Mouse (Mus musculus): ENCODE measurements around the gene Cabp1. TPM values are rescaled to one million over a fixed set of nuclear protein-coding genes. Genes with fewer than 3 reads are reported as not detected.

The Cabp1 gene
- polyA plus RNA-seq, 1 experiment, result 0.72 TPM

DNA sequence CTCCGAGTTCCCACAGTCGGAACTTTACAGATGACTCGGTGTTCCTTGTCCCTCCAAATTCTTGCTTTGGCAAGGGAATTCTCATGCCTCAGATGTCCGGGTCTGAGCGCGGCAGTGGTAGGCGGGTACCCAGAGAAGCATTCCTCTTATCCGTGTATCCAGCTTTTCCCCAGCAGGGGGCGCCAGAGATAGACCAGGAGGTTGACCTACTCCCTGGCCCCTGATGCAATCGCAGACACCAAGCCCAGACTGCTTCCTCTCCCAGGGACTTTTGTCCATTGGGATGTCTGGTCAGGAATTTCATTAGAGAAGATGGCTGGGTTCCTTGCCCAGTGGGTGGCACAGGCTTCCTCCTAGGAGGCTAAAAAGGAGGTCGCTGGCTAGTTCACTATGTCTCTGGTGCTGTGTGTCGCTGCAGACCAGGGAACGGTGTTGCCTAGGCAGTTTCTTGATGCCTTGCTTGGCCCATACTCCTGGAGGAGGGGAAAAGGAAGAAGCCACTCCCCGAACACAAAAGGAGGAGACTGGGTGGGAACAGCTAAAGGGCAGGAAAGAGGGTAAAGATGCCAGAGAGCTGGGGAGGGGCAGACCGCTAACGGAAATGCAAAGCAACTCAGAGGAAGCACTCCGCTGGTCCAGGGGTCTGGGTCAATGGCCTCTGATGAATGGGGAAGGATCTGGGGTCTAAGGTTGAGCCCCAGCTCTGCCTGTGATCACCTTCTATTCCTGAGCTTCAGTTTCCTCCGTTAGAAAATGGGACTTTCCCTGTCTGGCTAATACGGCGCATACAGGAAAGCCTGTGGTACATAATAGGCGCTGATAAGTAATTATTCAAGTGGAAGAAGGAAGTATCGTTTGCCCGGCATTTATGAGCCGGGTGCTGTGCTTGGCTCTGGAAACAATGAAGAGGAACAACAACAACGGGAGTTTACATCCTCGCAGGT is 6.7 kb downstream of the Cabp1 start:
- Histone ChIP-seq H3K4me1 (ENCODE audit: control insufficient read depth, insufficient read depth, insufficient read length) (peaks cover 13% of the 10 kb centered on the region; the same call in 1 of the 2 replicates), H3K4me3 (ENCODE audit: extremely low read depth, insufficient read depth, insufficient read length) (peak overlapping the region; percentile 23; the same call in 1 of the 2 replicates), H3K27ac (ENCODE audit: insufficient read depth, low read length) (no peak overlapping the region), H3K36me3 (ENCODE audit: control insufficient read depth, insufficient read depth, low read length) (no peaks in the 10 kb centered on the region), H3K27me3 (ENCODE audit: control insufficient read depth, insufficient read depth, low read length) (peaks cover 11% of the 10 kb centered on the region)
- DNase-seq (ENCODE audit: low read depth in 1 of 2, low spot score in 2 of 2), result peak; percentile 66 to 86
- WGBS, result 1% methylated on average over 26 of the region's 26 CpGs
- TF ChIP-seq CTCF (IDR thresholded peaks at IDR 0.05; ENCODE audit: extremely low read depth, insufficient read depth, insufficient read length, insufficient replicate concordance) (peak; percentile 69; the same call in 1 of the 2 replicates), POLR2A (IDR thresholded peaks at IDR 0.05; ENCODE audit: low read depth, low read length) (no peak)

DNA sequence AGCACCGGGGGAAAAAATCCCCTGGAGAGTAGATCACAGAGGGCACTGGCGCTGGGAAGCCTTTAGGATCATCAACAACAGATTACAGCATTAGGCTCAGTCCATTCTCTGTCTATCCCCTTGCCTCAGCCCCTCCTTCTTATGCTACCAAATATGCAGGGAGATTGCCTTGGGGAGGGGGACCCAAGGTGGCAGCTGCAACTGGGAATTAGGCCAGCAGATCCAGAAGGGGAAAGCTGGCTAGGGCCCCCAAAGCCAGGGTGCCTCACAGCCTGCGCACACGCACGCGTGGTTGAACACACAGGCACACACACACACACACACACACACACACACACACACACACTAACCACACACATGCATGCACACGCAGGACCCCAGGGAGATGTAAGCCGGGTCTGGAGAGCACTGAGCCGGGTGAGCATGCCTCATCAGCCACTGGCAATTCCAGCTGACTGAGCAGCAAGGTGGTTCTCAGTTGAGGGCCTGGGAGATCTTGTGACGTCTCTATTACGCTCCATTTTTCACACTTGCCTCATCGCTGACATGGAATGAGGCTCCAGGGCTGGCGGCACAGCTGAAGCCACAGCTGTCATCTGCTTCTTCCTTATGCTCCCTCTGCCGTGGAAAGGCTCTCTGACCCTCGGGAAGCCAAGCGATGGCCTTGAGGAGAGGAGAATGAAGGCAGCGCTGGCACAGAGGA is 7.7 kb downstream of the Cabp1 start:
- H3K27ac ChIP-seq (ENCODE audit: insufficient read depth, low read length), result no peak overlapping the region
- TF ChIP-seq POLR2A (IDR thresholded peaks at IDR 0.05; ENCODE audit: low read depth, low read length), result no peak
- TF ChIP-seq CTCF (IDR thresholded peaks at IDR 0.05; ENCODE audit: extremely low read depth, insufficient read depth, insufficient read length, insufficient replicate concordance), result 0 out of 2 replicates have a peak, but pooled peaks have one; percentile 0
- H3K27me3 ChIP-seq (ENCODE audit: control insufficient read depth, insufficient read depth, low read length), result peaks cover 4% of the 10 kb centered on the region; the same call in 1 of the 2 replicates
- DNase-seq (ENCODE audit: low read depth in 1 of 2, low spot score in 2 of 2), result peak in 1 of 2 experiments; percentile 68
- H3K36me3 ChIP-seq (ENCODE audit: control insufficient read depth, insufficient read depth, low read length), result no peaks in the 10 kb centered on the region
- no peak overlapping the region for H3K4me3 ChIP-seq (ENCODE audit: extremely low read depth, insufficient read depth, insufficient read length)
- 20% methylated on average over 17 of the region's 17 CpGs for WGBS
- peaks cover 13% of the 10 kb centered on the region; the same call in 1 of the 2 replicates for H3K4me1 ChIP-seq (ENCODE audit: control insufficient read depth, insufficient read depth, insufficient read length)

DNA sequence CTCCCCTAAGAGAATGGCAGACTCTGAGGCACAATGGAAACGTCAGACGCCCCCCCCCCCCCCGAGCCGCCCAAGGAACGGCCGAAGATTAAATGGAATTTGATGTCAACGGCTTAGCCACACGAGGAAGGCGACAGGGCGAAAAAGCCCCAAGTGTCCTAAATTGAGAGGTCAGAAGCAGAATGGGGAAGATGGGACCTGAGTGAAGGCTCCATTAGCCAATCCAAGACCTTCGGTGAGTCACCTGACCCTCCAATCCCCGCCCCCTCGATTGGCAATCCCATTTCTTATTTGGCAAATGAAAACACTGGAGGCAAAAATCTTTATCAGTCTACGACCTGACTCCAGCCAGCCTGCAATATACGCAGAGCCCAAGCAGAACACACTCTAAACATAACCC is 9.5 kb downstream of the Cabp1 start:
- H3K4me1 ChIP-seq (ENCODE audit: control insufficient read depth, insufficient read depth, insufficient read length), result peaks cover 13% of the 10 kb centered on the region; the same call in 1 of the 2 replicates
- no peak overlapping the region for H3K4me3 ChIP-seq (ENCODE audit: extremely low read depth, insufficient read depth, insufficient read length)
- WGBS, result 49% methylated on average over 15 of the region's 15 CpGs
- H3K27ac ChIP-seq (ENCODE audit: insufficient read depth, low read length), result no peak overlapping the region
- H3K36me3 ChIP-seq (ENCODE audit: control insufficient read depth, insufficient read depth, low read length), result no peaks in the 10 kb centered on the region
- peaks cover 3% of the 10 kb centered on the region; the same call in 1 of the 2 replicates for H3K27me3 ChIP-seq (ENCODE audit: control insufficient read depth, insufficient read depth, low read length)
- no peak for DNase-seq (ENCODE audit: low read depth in 1 of 2, low spot score in 2 of 2)
- no peak for TF ChIP-seq CTCF (IDR thresholded peaks at IDR 0.05; ENCODE audit: extremely low read depth, insufficient read depth, insufficient read length, insufficient replicate concordance)
- TF ChIP-seq POLR2A (IDR thresholded peaks at IDR 0.05; ENCODE audit: low read depth, low read length), result no peak

DNA sequence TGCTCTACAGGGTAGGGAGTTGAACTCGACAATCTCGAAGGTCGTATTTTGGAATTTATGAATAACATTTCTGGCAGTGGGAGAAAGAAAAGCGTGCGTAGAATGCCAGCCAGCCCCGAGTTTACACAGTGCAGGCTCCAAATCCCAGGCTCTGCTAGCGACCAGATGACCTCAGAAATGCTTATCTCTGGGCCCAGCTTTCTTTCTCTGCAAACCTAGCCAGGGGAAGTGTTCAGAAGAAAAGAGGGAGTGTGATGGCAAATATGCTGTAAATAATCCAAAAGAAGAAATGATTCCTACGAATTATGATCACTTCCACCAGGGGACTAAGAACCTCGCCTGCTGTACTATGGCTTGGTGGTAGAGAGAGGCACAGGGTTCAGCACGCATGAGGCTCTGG is 10.7 kb downstream of the Cabp1 start:
- peaks cover 13% of the 10 kb centered on the region; the same call in 1 of the 2 replicates for H3K4me1 ChIP-seq (ENCODE audit: control insufficient read depth, insufficient read depth, insufficient read length)
- no peak for DNase-seq (ENCODE audit: low read depth in 1 of 2, low spot score in 2 of 2)
- 69% methylated on average over 10 of the region's 10 CpGs for WGBS
- H3K4me3 ChIP-seq (ENCODE audit: extremely low read depth, insufficient read depth, insufficient read length), result no peak overlapping the region
- no peak for TF ChIP-seq POLR2A (IDR thresholded peaks at IDR 0.05; ENCODE audit: low read depth, low read length)
- H3K27ac ChIP-seq (ENCODE audit: insufficient read depth, low read length), result no peak overlapping the region
- H3K27me3 ChIP-seq (ENCODE audit: control insufficient read depth, insufficient read depth, low read length), result peaks cover 3% of the 10 kb centered on the region; the same call in 1 of the 2 replicates
- H3K36me3 ChIP-seq (ENCODE audit: control insufficient read depth, insufficient read depth, low read length), result no peaks in the 10 kb centered on the region

DNA sequence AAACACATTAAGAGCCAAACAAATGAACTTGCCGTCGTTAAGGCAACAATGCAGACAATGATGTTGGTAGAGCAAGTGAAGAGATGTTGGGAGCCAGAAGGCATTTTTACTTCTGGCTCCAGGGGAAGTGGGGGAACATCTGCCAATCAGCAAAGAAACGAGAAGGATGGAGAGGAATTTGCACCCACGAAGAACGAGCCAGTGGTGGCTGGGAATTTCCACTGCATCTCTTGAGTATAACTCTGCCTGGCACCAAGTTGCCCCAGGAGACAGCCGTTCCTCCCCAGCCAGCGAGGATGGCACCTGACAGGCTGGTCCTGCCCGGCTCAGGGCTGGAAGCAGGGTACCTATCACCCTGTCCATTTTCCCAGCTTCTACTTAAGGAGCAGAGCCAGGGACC is 11.3 kb downstream of the Cabp1 start:
- DNase-seq (ENCODE audit: low read depth in 1 of 2, low spot score in 2 of 2), result no peak
- H3K27ac ChIP-seq (ENCODE audit: insufficient read depth, low read length), result no peak overlapping the region
- peaks cover 3% of the 10 kb centered on the region; the same call in 1 of the 2 replicates for H3K27me3 ChIP-seq (ENCODE audit: control insufficient read depth, insufficient read depth, low read length)
- no peak overlapping the region for H3K4me3 ChIP-seq (ENCODE audit: extremely low read depth, insufficient read depth, insufficient read length)
- H3K4me1 ChIP-seq (ENCODE audit: control insufficient read depth, insufficient read depth, insufficient read length), result peaks cover 13% of the 10 kb centered on the region; the same call in 1 of the 2 replicates
- TF ChIP-seq CTCF (IDR thresholded peaks at IDR 0.05; ENCODE audit: extremely low read depth, insufficient read depth, insufficient read length, insufficient replicate concordance), result no peak
- TF ChIP-seq POLR2A (IDR thresholded peaks at IDR 0.05; ENCODE audit: low read depth, low read length), result no peak
- WGBS, result 72% methylated on average over 8 of the region's 8 CpGs
- no peaks in the 10 kb centered on the region for H3K36me3 ChIP-seq (ENCODE audit: control insufficient read depth, insufficient read depth, low read length)

DNA sequence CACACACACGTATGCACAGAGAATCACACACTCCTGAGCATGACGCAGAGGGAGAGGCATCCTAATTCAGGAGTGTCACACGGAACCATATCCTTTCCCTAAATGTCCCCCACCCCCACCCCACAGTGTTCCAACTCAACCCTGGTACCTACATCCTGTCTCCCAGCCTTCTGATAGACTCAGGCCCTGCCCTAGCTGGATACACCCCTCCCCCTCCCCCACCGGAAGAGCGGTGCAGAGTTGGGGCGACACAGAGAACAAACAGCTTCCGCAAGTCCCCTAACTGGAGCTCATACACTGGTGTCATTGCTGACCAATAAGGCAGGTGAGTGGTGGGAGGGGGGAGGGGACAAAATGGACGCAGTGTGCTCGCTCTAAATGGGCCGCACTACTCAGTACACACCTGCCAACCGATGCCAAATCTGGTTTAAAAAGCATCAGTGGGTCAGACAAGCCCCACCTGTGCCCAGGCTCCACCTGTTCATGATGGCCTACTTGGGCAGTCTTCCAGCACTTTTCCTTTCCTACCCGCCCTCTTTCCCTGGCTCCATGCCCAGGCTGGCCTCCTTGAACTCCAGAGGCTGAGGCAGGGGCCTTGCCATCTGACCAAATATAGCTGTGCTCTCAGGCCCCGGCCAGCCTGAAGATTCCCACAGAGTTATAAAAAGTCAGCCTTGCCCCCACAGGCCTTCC is 12.8 kb downstream of the Cabp1 start:
- no peaks in the 10 kb centered on the region for H3K36me3 ChIP-seq (ENCODE audit: control insufficient read depth, insufficient read depth, low read length)
- no peak for DNase-seq (ENCODE audit: low read depth in 1 of 2, low spot score in 2 of 2)
- WGBS, result 74% methylated on average over 13 of the region's 13 CpGs

More for the DNA sequence above, 12.8 kb downstream of the Cabp1 start:
- H3K27me3 ChIP-seq (ENCODE audit: control insufficient read depth, insufficient read depth, low read length), result peaks cover 2% of the 10 kb centered on the region; the same call in 1 of the 2 replicates
- TF ChIP-seq CTCF (IDR thresholded peaks at IDR 0.05; ENCODE audit: extremely low read depth, insufficient read depth, insufficient read length, insufficient replicate concordance), result no peak
- no peak for TF ChIP-seq POLR2A (IDR thresholded peaks at IDR 0.05; ENCODE audit: low read depth, low read length)
- H3K4me3 ChIP-seq (ENCODE audit: extremely low read depth, insufficient read depth, insufficient read length), result no peak overlapping the region
- no peak overlapping the region for H3K27ac ChIP-seq (ENCODE audit: insufficient read depth, low read length)
- peaks cover 2% of the 10 kb centered on the region; the same call in 1 of the 2 replicates for H3K4me1 ChIP-seq (ENCODE audit: control insufficient read depth, insufficient read depth, insufficient read length)

Data from spleen, adult 2 months (tissue).